Mouse (Mus musculus): Measurements from ENCODE around the gene Ralgds. TPM values are rescaled to one million over a fixed set of nuclear protein-coding genes. Genes with fewer than 3 reads are reported as not detected.

Ralgds gene
- polyA plus RNA-seq, 1 experiment, result 36.6 TPM

- Histone ChIP-seq H3K4me3 (ENCODE audit: extremely low read depth, insufficient read depth, insufficient read length) (no peak overlapping the region), H3K36me3 (ENCODE audit: control insufficient read depth, insufficient read depth, low read length) (no peaks in the 10 kb centered on the region), H3K27ac (ENCODE audit: insufficient read depth, low read length) (no peak overlapping the region), H3K27me3 (ENCODE audit: control insufficient read depth, insufficient read depth, low read length) (no peaks in the 10 kb centered on the region), H3K4me1 (ENCODE audit: control insufficient read depth, insufficient read depth, insufficient read length) (peaks cover 33% of the 10 kb centered on the region)
- 80% methylated on average over 7 of the region's 7 CpGs for WGBS
- no peak for TF ChIP-seq CTCF (IDR thresholded peaks at IDR 0.05; ENCODE audit: extremely low read depth, insufficient read depth, insufficient read length, insufficient replicate concordance)
- TF ChIP-seq POLR2A (IDR thresholded peaks at IDR 0.05; ENCODE audit: low read depth, low read length), result no peak
- DNase-seq (ENCODE audit: low read depth in 1 of 2, low spot score in 2 of 2), result no peak
Measured at GRCm38 (mm10) chr2:28530311-28530710, 17.4 kb downstream of the Ralgds start.

DNA sequence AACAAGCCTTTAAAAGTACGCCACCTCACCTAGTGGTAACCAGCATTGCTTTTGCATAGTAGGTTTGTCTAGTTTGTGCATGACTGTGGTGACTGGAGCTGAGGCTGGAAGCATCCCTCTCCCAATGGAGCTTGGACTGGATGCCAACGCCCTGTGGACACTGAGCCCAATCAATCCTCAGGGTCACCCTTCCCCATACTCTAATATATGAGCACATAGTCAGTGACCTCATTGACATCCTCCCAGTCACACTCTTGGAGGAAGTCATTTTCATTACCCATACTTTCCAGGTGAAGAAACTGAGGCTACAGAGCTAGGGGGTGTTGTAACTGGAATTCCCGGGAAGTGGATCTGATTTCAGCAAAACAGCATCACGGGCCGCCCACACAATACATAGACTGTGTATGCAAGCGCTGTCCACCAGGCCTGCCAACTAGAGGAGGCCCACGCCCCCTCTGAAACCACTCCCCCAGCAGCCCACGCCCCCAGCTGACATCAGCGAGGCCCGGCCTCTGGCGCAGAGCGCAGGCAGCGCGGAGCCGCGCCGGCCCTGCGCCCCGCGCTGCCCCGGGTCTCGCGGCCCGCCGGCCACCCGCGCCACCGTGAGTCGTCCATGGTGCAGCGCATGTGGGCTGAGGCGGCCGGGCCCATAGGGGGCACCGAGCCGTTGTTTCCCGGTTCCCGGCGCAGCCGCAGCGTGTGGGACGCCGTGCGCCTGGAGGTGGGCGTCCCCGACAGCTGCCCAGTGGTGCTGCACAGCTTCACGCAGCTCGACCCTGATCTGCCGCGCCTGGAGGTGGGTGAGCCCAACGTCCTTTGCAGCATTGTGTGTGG is 20.2 kb downstream of the Ralgds start:
- WGBS, result 4% methylated on average over 49 of the region's 49 CpGs
- DNase-seq (ENCODE audit: low read depth in 1 of 2, low spot score in 2 of 2), result peak; percentile 62 to 77
- Histone ChIP-seq H3K36me3 (ENCODE audit: control insufficient read depth, insufficient read depth, low read length) (no peaks in the 10 kb centered on the region), H3K4me1 (ENCODE audit: control insufficient read depth, insufficient read depth, insufficient read length) (peaks cover 35% of the 10 kb centered on the region), H3K27me3 (ENCODE audit: control insufficient read depth, insufficient read depth, low read length) (no peaks in the 10 kb centered on the region), H3K27ac (ENCODE audit: insufficient read depth, low read length) (peak overlapping the region; percentile 13; the same call in 1 of the 2 replicates), H3K4me3 (ENCODE audit: extremely low read depth, insufficient read depth, insufficient read length) (peak overlapping the region; percentile 65)
- TF ChIP-seq CTCF (IDR thresholded peaks at IDR 0.05; ENCODE audit: extremely low read depth, insufficient read depth, insufficient read length, insufficient replicate concordance) (no peak), POLR2A (IDR thresholded peaks at IDR 0.05; ENCODE audit: low read depth, low read length) (peak; percentile 16; the same call in 1 of the 2 replicates)

DNA sequence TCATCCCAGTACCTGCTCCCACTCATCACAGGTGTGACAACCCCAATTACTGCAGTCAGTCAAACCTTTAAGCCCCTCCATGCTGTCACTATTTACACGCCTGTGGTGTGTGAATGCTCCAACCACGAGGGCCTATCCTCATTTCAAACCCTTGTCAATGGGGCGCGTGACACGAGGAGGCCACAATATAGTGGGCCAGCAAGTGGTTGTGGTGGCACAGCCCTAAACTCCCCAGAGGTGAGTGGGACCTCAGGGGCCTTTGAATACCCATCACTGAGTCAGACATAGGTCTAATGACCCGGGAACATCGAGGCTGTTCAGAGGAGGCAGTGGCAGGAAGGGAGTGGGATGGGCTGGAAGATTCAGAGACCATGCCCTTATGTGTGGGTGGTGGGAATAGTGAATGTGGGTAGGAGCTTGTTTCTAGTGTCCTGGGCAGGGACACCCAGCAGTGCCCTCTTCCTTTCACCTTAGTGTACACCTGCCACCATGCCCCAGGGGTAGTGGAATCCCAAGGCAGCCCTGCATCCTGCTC is 21.0 kb downstream of the Ralgds start:
- Histone ChIP-seq H3K4me1 (ENCODE audit: control insufficient read depth, insufficient read depth, insufficient read length) (peaks cover 44% of the 10 kb centered on the region), H3K36me3 (ENCODE audit: control insufficient read depth, insufficient read depth, low read length) (no peaks in the 10 kb centered on the region), H3K27me3 (ENCODE audit: control insufficient read depth, insufficient read depth, low read length) (no peaks in the 10 kb centered on the region), H3K27ac (ENCODE audit: insufficient read depth, low read length) (no peak overlapping the region), H3K4me3 (ENCODE audit: extremely low read depth, insufficient read depth, insufficient read length) (peak overlapping the region; percentile 65; the same call in 1 of the 2 replicates)
- DNase-seq (ENCODE audit: low read depth in 1 of 2, low spot score in 2 of 2), result no peak
- WGBS, result 63% methylated on average over 7 of the region's 7 CpGs
- no peak for TF ChIP-seq CTCF (IDR thresholded peaks at IDR 0.05; ENCODE audit: extremely low read depth, insufficient read depth, insufficient read length, insufficient replicate concordance)
- no peak for TF ChIP-seq POLR2A (IDR thresholded peaks at IDR 0.05; ENCODE audit: low read depth, low read length)

GRCm38 (mm10) chr2:28534436-28535262 is 21.7 kb downstream of the Ralgds start:
- H3K4me3 ChIP-seq (ENCODE audit: extremely low read depth, insufficient read depth, insufficient read length), result no peak overlapping the region
- TF ChIP-seq POLR2A (IDR thresholded peaks at IDR 0.05; ENCODE audit: low read depth, low read length), result no peak
- TF ChIP-seq CTCF (IDR thresholded peaks at IDR 0.05; ENCODE audit: extremely low read depth, insufficient read depth, insufficient read length, insufficient replicate concordance), result no peak
- no peaks in the 10 kb centered on the region for H3K36me3 ChIP-seq (ENCODE audit: control insufficient read depth, insufficient read depth, low read length)
- DNase-seq (ENCODE audit: low read depth in 1 of 2, low spot score in 2 of 2), result no peak
- H3K4me1 ChIP-seq (ENCODE audit: control insufficient read depth, insufficient read depth, insufficient read length), result peaks cover 50% of the 10 kb centered on the region
- WGBS, result 72% methylated on average over 11 of the region's 11 CpGs
- no peaks in the 10 kb centered on the region for H3K27me3 ChIP-seq (ENCODE audit: control insufficient read depth, insufficient read depth, low read length)
- 0 out of 2 replicates have a peak overlapping the region, but pooled peaks have one; percentile 8 for H3K27ac ChIP-seq (ENCODE audit: insufficient read depth, low read length)

GRCm38 (mm10) chr2:28535263-28535540 is 22.3 kb downstream of the Ralgds start:
- DNase-seq (ENCODE audit: low read depth in 1 of 2, low spot score in 2 of 2), result no peak
- WGBS, result 74% methylated on average over 4 of the region's 4 CpGs
- H3K27ac ChIP-seq (ENCODE audit: insufficient read depth, low read length), result 0 out of 2 replicates have a peak overlapping the region, but pooled peaks have one; percentile 8
- TF ChIP-seq POLR2A (IDR thresholded peaks at IDR 0.05; ENCODE audit: low read depth, low read length) (no peak), CTCF (IDR thresholded peaks at IDR 0.05; ENCODE audit: extremely low read depth, insufficient read depth, insufficient read length, insufficient replicate concordance) (no peak)
- H3K4me3 ChIP-seq (ENCODE audit: extremely low read depth, insufficient read depth, insufficient read length), result no peak overlapping the region
- peaks cover 55% of the 10 kb centered on the region for H3K4me1 ChIP-seq (ENCODE audit: control insufficient read depth, insufficient read depth, insufficient read length)
- no peaks in the 10 kb centered on the region for H3K36me3 ChIP-seq (ENCODE audit: control insufficient read depth, insufficient read depth, low read length)
- no peaks in the 10 kb centered on the region for H3K27me3 ChIP-seq (ENCODE audit: control insufficient read depth, insufficient read depth, low read length)

GRCm38 (mm10) chr2:28535650-28536049 is 22.7 kb downstream of the Ralgds start:
- 71% methylated on average over 7 of the region's 7 CpGs for WGBS
- no peaks in the 10 kb centered on the region for H3K27me3 ChIP-seq (ENCODE audit: control insufficient read depth, insufficient read depth, low read length)
- H3K4me3 ChIP-seq (ENCODE audit: extremely low read depth, insufficient read depth, insufficient read length), result no peak overlapping the region
- DNase-seq (ENCODE audit: low read depth in 1 of 2, low spot score in 2 of 2), result no peak
- no peaks in the 10 kb centered on the region for H3K36me3 ChIP-seq (ENCODE audit: control insufficient read depth, insufficient read depth, low read length)
- TF ChIP-seq CTCF (IDR thresholded peaks at IDR 0.05; ENCODE audit: extremely low read depth, insufficient read depth, insufficient read length, insufficient replicate concordance) (no peak), POLR2A (IDR thresholded peaks at IDR 0.05; ENCODE audit: low read depth, low read length) (no peak)
- H3K4me1 ChIP-seq (ENCODE audit: control insufficient read depth, insufficient read depth, insufficient read length), result peaks cover 60% of the 10 kb centered on the region
- H3K27ac ChIP-seq (ENCODE audit: insufficient read depth, low read length), result no peak overlapping the region

All from spleen, adult 2 months (tissue).